Mouse (Mus musculus): ENCODE data around the gene Plxdc2. TPM values are rescaled to one million over a fixed set of nuclear protein-coding genes. Genes with fewer than 3 reads are reported as not detected.

Plxdc2 gene
- 10 to 100 TPM in 2 of 26 experiments, 1 to 10 TPM in 12, under 1 TPM in 11, not detected in 1; 0.13 to 18.6 (median 4.8) TPM for total RNA-seq (2018; cell fraction: chromatin; rRNA removed)
- total RNA-seq (2018; cell fraction: cytosol; rRNA removed): 1 to 10 TPM in 13 of 26 experiments, under 1 TPM in 13; 0.07 to 5.8 (median 1.4) TPM
- total RNA-seq (2018; cell fraction: nucleus; rRNA removed): 10 to 100 TPM in 5 of 26 experiments, 1 to 10 TPM in 9, under 1 TPM in 12; 0.21 to 16.0 (median 1.9) TPM
- polyA plus RNA-seq (2018): 1.7 to 10.7 TPM (median 8.1 TPM) in 3 replicates

DNA sequence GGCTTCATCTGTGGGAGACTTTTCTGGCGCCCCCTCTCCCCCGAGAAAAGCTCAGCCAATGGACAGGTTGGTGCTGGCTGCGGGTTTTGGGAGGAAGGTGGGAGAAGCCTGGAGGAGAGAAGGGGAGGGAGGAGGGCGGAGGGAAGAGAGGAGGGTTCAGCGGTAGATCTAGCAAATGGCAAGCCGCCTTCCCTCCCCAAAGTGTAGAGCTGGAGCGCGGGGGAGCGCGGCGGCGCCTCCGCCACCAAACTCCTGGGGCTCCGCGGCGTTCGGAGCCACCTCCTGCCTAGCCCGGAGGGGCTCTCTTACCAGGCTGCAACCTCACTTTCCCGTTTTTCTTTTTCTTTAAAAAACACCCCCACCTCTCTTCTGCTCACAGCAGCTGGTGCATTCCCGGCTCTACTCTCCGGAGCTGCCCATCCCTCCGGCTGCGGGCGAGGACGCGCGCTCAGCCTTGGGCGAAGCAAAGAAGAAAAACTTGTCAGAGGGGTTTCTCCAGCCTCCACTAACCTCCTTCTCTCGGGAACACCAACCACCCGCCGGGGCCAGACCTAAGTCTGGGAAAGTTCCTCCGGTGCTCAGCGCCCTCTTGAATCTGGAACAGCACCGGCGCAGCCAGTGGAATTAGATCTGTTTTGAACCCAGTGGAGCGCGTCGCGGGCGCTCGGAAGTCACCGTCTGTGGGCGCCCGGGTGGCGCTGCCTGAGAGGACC, at the start of gene Plxdc2:
Plxdc2 (plus strand) TSS at position 199 of the 713 bp plus-strand sequence.
- H3K4me3 ChIP-seq (ENCODE audit: inconsistent target): peak within 1 kb of the TSS; percentile 21
- H3K27ac ChIP-seq: no peak within 1 kb of the TSS
- H3K36me3 ChIP-seq (ENCODE audit: inconsistent target): no peaks in the 10 kb centered on the region
- 2% methylated on average over 45 of the region's 45 CpGs for WGBS (ENCODE audit: missing documents)
- H3K79me2 ChIP-seq (ENCODE audit: inconsistent target): no peaks in the 10 kb centered on the region

GRCm38 (mm10) chr2:16310387-16310786, 45.7 kb upstream of the Plxdc2 start:
- Histone ChIP-seq H3K27ac (no peak overlapping the region), H3K36me3 (ENCODE audit: inconsistent target) (no peaks in the 10 kb centered on the region), H3K79me2 (ENCODE audit: inconsistent target) (no peaks in the 10 kb centered on the region), H3K4me3 (ENCODE audit: inconsistent target) (no peak overlapping the region)
- 83% methylated on average over 2 of the region's 2 CpGs for WGBS (ENCODE audit: missing documents)

DNA sequence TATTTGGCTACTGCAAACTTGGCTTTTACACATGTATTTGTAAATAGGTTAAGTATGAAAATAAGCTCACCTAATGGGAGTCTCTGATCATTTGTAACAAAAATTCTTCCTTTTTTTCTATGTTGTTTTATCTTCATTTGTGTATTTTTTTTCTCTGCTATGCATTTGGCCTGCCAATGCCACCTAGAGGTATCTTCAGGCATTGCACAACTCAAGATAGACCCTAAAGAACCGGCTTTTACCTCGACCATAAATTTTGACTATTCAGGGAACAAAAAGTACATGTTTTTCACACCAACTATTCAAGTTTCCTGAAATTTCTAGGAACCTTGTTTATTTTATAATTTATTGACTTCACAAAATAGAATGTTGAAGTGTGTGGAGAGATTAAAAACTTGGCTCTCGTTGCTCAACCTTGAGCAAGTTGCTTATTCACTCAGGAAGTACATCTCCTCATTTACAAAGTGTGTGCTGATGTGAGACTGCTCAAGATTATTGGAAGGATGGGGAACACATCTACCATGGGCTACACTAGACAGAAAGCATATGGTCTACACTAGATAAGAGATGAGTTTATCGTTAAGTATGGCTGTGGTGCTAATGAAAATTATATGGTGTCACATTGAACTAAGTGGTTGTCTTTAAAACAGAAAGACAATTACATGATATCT, 43.6 kb upstream of the Plxdc2 start:
- WGBS (ENCODE audit: missing documents): 27% methylated on average over 4 of the region's 4 CpGs
- no peaks in the 10 kb centered on the region for H3K79me2 ChIP-seq (ENCODE audit: inconsistent target)
- no peak overlapping the region for H3K4me3 ChIP-seq (ENCODE audit: inconsistent target)
- no peaks in the 10 kb centered on the region for H3K36me3 ChIP-seq (ENCODE audit: inconsistent target)
- no peak overlapping the region for H3K27ac ChIP-seq

DNA sequence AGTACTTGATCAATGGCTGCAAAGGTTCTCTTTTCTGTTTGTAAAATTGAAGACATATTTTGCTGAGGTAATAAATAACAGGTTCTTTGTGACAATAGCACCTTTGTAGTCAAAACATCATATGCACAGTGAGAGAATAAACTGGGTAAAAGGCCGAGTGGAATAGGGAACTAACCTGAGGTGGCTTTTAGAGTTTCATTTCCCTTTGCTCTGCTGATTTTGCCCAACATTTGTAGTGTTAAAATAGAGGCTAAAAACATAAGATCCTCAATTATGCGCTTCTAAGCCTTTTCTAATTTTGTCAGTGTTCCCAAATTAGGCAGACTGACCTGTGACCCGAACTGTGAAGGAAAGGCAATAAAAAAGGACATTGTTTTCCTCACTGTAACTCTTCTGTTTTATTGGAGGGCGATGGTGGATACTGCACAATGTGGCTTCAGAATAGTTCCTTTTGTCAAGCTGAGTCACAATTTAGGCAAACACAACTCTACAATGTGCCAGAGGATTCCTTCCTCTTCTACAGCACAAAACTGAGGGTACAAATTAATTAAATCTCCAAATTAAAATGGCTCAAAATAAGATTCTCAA, 20.8 kb upstream of the Plxdc2 start:
- Histone ChIP-seq H3K79me2 (ENCODE audit: inconsistent target) (no peaks in the 10 kb centered on the region), H3K27ac (0 out of 2 replicates have a peak overlapping the region, but pooled peaks have one; percentile 4), H3K4me3 (ENCODE audit: inconsistent target) (no peak overlapping the region), H3K36me3 (ENCODE audit: inconsistent target) (no peaks in the 10 kb centered on the region)
- WGBS (ENCODE audit: missing documents): 4% methylated on average over 4 of the region's 4 CpGs

DNA sequence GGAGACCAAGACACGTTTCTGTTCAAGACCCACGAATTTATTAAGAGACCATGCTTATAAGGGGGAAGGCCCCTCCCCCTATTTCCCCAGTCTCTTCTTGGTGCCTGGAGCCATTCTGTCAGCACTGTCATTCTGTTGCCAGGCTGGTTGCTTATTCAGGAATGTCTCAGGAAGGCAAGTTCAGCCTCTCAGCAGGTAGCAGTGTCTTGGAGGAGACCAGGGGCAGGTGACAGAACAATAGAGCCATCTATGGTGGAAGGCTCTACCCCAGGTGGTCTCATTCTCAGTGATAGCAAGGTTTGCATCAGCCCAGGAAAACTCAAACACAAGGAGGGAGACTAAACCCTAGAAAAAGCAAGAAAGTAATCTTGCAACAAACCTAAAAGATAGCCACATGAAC, 11.5 kb upstream of the Plxdc2 start:
- no peaks in the 10 kb centered on the region for H3K36me3 ChIP-seq (ENCODE audit: inconsistent target)
- no peaks in the 10 kb centered on the region for H3K79me2 ChIP-seq (ENCODE audit: inconsistent target)
- no peak overlapping the region for H3K27ac ChIP-seq
- H3K4me3 ChIP-seq (ENCODE audit: inconsistent target): no peak overlapping the region
- WGBS (ENCODE audit: missing documents): 93% methylated on average over 2 of the region's 2 CpGs

GRCm38 (mm10) chr2:16351106-16351505, 5.0 kb upstream of the Plxdc2 start:
- Histone ChIP-seq H3K79me2 (ENCODE audit: inconsistent target) (no peaks in the 10 kb centered on the region), H3K27ac (no peak overlapping the region), H3K4me3 (ENCODE audit: inconsistent target) (no peak overlapping the region), H3K36me3 (ENCODE audit: inconsistent target) (no peaks in the 10 kb centered on the region)
- 51% methylated on average over 3 of the region's 3 CpGs for WGBS (ENCODE audit: missing documents)

DNA sequence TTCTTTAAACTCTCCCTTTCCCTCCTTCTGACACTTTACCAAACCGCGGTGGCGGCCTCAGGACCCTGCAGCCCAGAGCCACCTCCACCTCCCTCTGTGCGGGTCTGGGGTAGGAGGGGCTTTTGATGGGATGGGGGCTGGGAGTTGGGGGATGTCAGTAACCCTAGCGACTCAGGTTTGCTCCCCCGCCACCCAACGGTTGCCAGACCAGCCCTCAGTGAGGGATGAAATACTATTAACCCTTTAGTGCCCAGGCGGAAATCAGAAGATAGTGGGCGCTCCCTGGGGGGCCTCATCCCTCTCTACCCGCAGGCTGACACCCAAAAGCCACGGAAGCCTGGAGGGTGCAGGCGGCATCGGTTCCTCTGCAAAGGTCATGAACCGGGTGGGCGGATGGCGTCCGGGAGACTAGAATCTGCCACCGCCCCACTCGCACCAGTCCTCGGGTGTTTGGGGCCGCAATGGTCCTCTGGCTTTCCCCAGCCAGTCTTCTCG, 446 bp upstream of the Plxdc2 start:
- no peaks in the 10 kb centered on the region for H3K36me3 ChIP-seq (ENCODE audit: inconsistent target)
- peak overlapping the region; percentile 21; the same call in 1 of the 2 replicates for H3K4me3 ChIP-seq (ENCODE audit: inconsistent target)

GRCm38 (mm10) chr2:16356921-16357837, 1.1 kb downstream of the Plxdc2 start:
- Histone ChIP-seq H3K4me3 (ENCODE audit: inconsistent target) (peak overlapping the region; percentile 21), H3K27ac (no peak overlapping the region), H3K79me2 (ENCODE audit: inconsistent target) (no peaks in the 10 kb centered on the region), H3K36me3 (ENCODE audit: inconsistent target) (no peaks in the 10 kb centered on the region)
- WGBS (ENCODE audit: missing documents): 10% methylated on average over 33 of the region's 33 CpGs

More for the DNA sequence above, 446 bp upstream of the Plxdc2 start:
- no peaks in the 10 kb centered on the region for H3K79me2 ChIP-seq (ENCODE audit: inconsistent target)
- H3K27ac ChIP-seq: no peak overlapping the region
- 1% methylated on average over 16 of the region's 22 CpGs for WGBS (ENCODE audit: missing documents)

- Histone ChIP-seq H3K4me3 (ENCODE audit: inconsistent target) (no peak overlapping the region), H3K27ac (no peak overlapping the region)
- WGBS (ENCODE audit: missing documents): 83% methylated on average over 1 of the region's 1 CpGs
These were observed 1.8 kb downstream of the Plxdc2 start for GRCm38 (mm10) chr2:16357946-16358345.

DNA sequence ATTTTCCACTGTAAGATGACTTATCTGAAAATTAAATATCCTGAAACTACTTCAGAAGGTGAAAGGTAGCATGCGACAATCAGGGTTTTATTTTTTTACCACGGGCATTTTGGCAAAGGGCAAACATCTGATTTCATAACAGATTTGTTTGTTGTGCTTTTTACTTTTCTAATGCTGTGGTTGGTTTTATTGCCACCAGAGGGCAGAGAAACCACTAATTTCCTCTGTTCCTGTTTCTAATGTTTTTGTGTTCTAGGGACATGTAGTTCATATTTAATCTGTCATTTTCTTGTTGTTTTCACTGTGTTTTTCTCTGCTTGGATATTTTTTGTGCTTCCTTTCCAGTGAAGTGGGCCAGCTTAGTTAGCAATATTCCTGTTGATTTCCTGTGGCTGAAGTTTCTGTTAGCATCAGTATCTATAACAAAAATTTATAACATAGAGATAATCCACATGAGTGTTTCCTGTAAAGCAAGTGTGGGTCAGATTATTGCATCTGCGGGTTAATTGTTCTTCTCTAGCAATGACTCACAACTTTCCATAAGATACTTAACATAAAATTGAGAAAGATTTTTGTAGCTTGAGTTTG, 3.3 kb downstream of the Plxdc2 start:
- no peaks in the 10 kb centered on the region for H3K36me3 ChIP-seq (ENCODE audit: inconsistent target)
- H3K79me2 ChIP-seq (ENCODE audit: inconsistent target): no peaks in the 10 kb centered on the region
- WGBS (ENCODE audit: missing documents): 4% methylated on average over 3 of the region's 3 CpGs

More at GRCm38 (mm10) chr2:16357946-16358345, 1.8 kb downstream of the Plxdc2 start:
- no peaks in the 10 kb centered on the region for H3K36me3 ChIP-seq (ENCODE audit: inconsistent target)
- no peaks in the 10 kb centered on the region for H3K79me2 ChIP-seq (ENCODE audit: inconsistent target)

GRCm38 (mm10) chr2:16364749-16365148, 8.6 kb downstream of the Plxdc2 start:
- Histone ChIP-seq H3K4me3 (ENCODE audit: inconsistent target) (no peak overlapping the region), H3K79me2 (ENCODE audit: inconsistent target) (no peaks in the 10 kb centered on the region), H3K36me3 (ENCODE audit: inconsistent target) (no peaks in the 10 kb centered on the region), H3K27ac (no peak overlapping the region)
- WGBS (ENCODE audit: missing documents): 25% methylated on average over 1 of the region's 1 CpGs

More for the DNA sequence above, 3.3 kb downstream of the Plxdc2 start:
- Histone ChIP-seq H3K27ac (no peak overlapping the region), H3K4me3 (ENCODE audit: inconsistent target) (no peak overlapping the region)

GRCm38 (mm10) chr2:16365830-16366401, 9.8 kb downstream of the Plxdc2 start:
- H3K36me3 ChIP-seq (ENCODE audit: inconsistent target): no peaks in the 10 kb centered on the region
- no peak overlapping the region for H3K4me3 ChIP-seq (ENCODE audit: inconsistent target)
- WGBS (ENCODE audit: missing documents): 47% methylated on average over 4 of the region's 4 CpGs
- no peaks in the 10 kb centered on the region for H3K79me2 ChIP-seq (ENCODE audit: inconsistent target)
- no peak overlapping the region for H3K27ac ChIP-seq

- 52% methylated on average over 1 of the region's 1 CpGs for WGBS (ENCODE audit: missing documents)
- H3K79me2 ChIP-seq (ENCODE audit: inconsistent target): no peaks in the 10 kb centered on the region
- no peaks in the 10 kb centered on the region for H3K36me3 ChIP-seq (ENCODE audit: inconsistent target)
- H3K27ac ChIP-seq: no peak overlapping the region
- H3K4me3 ChIP-seq (ENCODE audit: inconsistent target): no peak overlapping the region
These were observed 14.3 kb downstream of the Plxdc2 start for GRCm38 (mm10) chr2:16370419-16370818.
